Mouse (Mus musculus): ENCODE measurements around the gene Pabpc4. TPM values are rescaled to one million over a fixed set of nuclear protein-coding genes. Genes with fewer than 3 reads are reported as not detected.

Gene Pabpc4
- polyA plus RNA-seq, 1 experiment from 2014 or later = 79.4 TPM

- WGBS (ENCODE audit: insufficient replicate concordance) = 2% methylated on average over 6 of the region's 6 CpGs
- Histone ChIP-seq H3K27me3 (peaks cover 57% of the 10 kb centered on the region), H3K27ac (replicated peaks) (no peak overlapping the region), H3K36me3 (replicated peaks) (no peaks in the 10 kb centered on the region), H3K4me3 (replicated peaks) (peak overlapping the region; percentile 62), H3K9ac (peak overlapping the region; percentile 35; the same call in 1 of the 2 replicates), H3K9me3 (replicated peaks) (no peaks in the 10 kb centered on the region), H3K4me1 (replicated peaks) (peaks cover 18% of the 10 kb centered on the region), H3K4me2 (peak overlapping the region; percentile 88)
- peak; percentile 25; the same call in 1 of the 2 replicates for ATAC-seq (ENCODE audit: insufficient read depth)
These were observed 81.3 kb downstream of the Pabpc4 start for GRCm38 (mm10) chr4:123343471-123343789.

Other genes starting within 250 kb of the Pabpc4 start
- gene Trit1, start 245.8 kb upstream of the Pabpc4 start, polyA plus RNA-seq (2015; fragmentation: Nextera tagmentation; extraction: Ambion mirVana) = 5.7 and 6.3 TPM in 2 replicates
- 0.15 and 0.25 TPM in 2 replicates for gene Bmp8b, start 157.2 kb upstream of the Pabpc4 start, polyA plus RNA-seq (2015; fragmentation: Nextera tagmentation; extraction: Ambion mirVana)
- not detected in 2 replicates for gene Oxct2b, start 146.1 kb upstream of the Pabpc4 start, polyA plus RNA-seq (2015; fragmentation: Nextera tagmentation; extraction: Ambion mirVana)
- 36.8 TPM in 2 replicates for gene Ppie, start 122.4 kb upstream of the Pabpc4 start, polyA plus RNA-seq (2015; fragmentation: Nextera tagmentation; extraction: Ambion mirVana)
- gene Hpcal4, start 79.1 kb upstream of the Pabpc4 start, polyA plus RNA-seq (2015; fragmentation: Nextera tagmentation; extraction: Ambion mirVana) = 0.03 TPM in 1 of 2 replicates, not detected in the other
- not detected in 2 replicates for gene Nt5c1a, start 60.8 kb upstream of the Pabpc4 start, polyA plus RNA-seq (2015; fragmentation: Nextera tagmentation; extraction: Ambion mirVana)
- 1.2 TPM in 2 replicates for gene Heyl, start 28.8 kb upstream of the Pabpc4 start, polyA plus RNA-seq (2015; fragmentation: Nextera tagmentation; extraction: Ambion mirVana)
- gene Oxct2a, start 61.3 kb downstream of the Pabpc4 start, polyA plus RNA-seq (2015; fragmentation: Nextera tagmentation; extraction: Ambion mirVana) = not detected in 2 replicates
- 0.13 and 0.24 TPM in 2 replicates for gene Bmp8a, start 80.9 kb downstream of the Pabpc4 start, polyA plus RNA-seq (2015; fragmentation: Nextera tagmentation; extraction: Ambion mirVana)

Data from liver, embryonic 15.5 days (tissue).